Mouse (Mus musculus): ENCODE results near the gene Stn1. TPM values are rescaled to one million over a fixed set of nuclear protein-coding genes. Genes with fewer than 3 reads are reported as not detected.

Stn1 gene
- total and polyA plus RNA-seq, 2 experiments from 2014 or later, result 20.1 to 71.6 TPM

DNA sequence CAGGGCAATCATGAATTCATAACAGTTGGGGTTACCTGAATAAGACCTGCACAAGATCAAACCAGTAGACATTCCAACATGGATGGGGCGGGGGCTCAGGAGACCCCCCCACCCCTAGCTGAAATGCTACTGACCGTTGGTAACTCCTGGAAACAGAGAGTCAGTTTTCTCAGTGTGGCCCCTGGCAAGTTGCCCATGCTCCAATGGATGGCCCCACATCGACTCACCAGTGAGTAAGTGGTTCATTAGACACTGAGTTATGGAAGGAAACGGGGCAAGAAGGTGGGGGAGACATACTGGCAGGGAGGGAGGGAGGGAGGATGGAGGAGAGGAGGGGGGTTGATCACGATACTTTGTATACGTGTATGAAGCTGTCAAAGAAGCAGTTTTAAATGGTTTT lies 81.3 kb downstream of the Stn1 start:
- no peak for TF ChIP-seq EP300 (IDR thresholded peaks at IDR 0.05; ENCODE audit: low read depth)
- no peak for TF ChIP-seq CTCF (IDR thresholded peaks at IDR 0.05; ENCODE audit: low read depth)
- Histone ChIP-seq H3K4me2 (ENCODE audit: low read depth, low read length) (no peak overlapping the region), H3K36me3 (replicated peaks; ENCODE audit: control insufficient read depth, insufficient read depth, low read length) (no peaks in the 10 kb centered on the region), H3K9ac (replicated peaks; ENCODE audit: low read depth, low read length) (no peak overlapping the region), H3K4me1 (ENCODE audit: control insufficient read depth, insufficient read depth) (peaks cover 85% of the 10 kb centered on the region), H3K4me3 (ENCODE audit: low read depth, low read length) (no peak overlapping the region), H3K27me3 (ENCODE audit: control insufficient read depth, insufficient read depth, low read length) (no peaks in the 10 kb centered on the region), H3K27ac (ENCODE audit: low read depth) (no peak overlapping the region), H3K9me3 (replicated peaks; ENCODE audit: control insufficient read depth, low read length) (no peaks in the 10 kb centered on the region)
- 67% methylated on average over 6 of the region's 6 CpGs for WGBS
- ATAC-seq (ENCODE audit: insufficient read depth, low read depth), result no peak
- DNase-seq (ENCODE audit: low spot score), result no peak

DNA sequence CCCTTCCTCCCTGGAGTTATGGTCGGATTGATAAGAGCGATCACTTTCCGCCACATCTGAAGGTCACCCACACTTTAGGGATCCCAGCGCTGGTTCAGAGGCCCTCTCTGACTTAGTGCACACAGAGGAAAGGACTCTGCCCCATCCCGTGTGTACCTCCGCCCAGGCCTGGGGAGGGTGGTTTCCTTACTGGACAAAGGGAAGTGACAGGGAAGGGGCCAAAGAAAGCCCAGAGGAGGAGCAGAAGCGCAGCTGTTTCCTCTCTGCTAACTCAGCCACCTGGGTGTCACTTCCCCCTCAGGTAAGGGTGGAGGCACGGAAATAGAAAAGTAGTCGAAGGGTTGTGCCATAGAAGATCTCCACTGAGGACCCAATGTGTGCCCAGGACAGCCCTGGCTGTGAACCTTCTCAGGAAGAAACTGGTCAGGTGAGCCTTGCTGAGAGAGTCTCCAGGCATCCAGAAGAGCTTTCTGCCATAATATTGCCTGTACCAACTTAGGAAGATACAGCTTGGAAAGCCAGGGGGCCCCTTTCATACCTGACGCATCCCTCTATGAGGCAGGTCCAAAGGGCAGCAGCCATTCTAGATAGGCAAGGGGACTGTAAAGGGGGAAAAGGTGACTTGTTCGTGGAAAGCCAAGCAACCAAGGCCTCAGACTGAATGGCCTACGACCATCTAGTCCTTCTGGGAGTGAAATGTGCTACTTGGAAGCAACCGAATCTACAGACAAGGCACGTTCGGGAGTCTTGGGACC lies 82.1 kb downstream of the Stn1 start:
- H3K36me3 ChIP-seq (replicated peaks; ENCODE audit: control insufficient read depth, insufficient read depth, low read length), result no peaks in the 10 kb centered on the region
- DNase-seq (ENCODE audit: low spot score) (no peak), ATAC-seq (ENCODE audit: insufficient read depth, low read depth) (no peak)
- no peaks in the 10 kb centered on the region for H3K9me3 ChIP-seq (replicated peaks; ENCODE audit: control insufficient read depth, low read length)
- WGBS, result 58% methylated on average over 15 of the region's 15 CpGs
- H3K9ac ChIP-seq (replicated peaks; ENCODE audit: low read depth, low read length), result 0 out of 2 replicates have a peak overlapping the region, but pooled peaks have one; percentile 38
- peak overlapping the region; percentile 0; the same call in 1 of the 2 replicates for H3K4me2 ChIP-seq (ENCODE audit: low read depth, low read length)
- peaks cover 87% of the 10 kb centered on the region for H3K4me1 ChIP-seq (ENCODE audit: control insufficient read depth, insufficient read depth)
- TF ChIP-seq EP300 (IDR thresholded peaks at IDR 0.05; ENCODE audit: low read depth) (peak; percentile 66; the same call in 1 of the 2 replicates), CTCF (IDR thresholded peaks at IDR 0.05; ENCODE audit: low read depth) (no peak)
- H3K4me3 ChIP-seq (ENCODE audit: low read depth, low read length), result no peak overlapping the region
- no peaks in the 10 kb centered on the region for H3K27me3 ChIP-seq (ENCODE audit: control insufficient read depth, insufficient read depth, low read length)
- H3K27ac ChIP-seq (ENCODE audit: low read depth), result peak overlapping the region; percentile 95

DNA sequence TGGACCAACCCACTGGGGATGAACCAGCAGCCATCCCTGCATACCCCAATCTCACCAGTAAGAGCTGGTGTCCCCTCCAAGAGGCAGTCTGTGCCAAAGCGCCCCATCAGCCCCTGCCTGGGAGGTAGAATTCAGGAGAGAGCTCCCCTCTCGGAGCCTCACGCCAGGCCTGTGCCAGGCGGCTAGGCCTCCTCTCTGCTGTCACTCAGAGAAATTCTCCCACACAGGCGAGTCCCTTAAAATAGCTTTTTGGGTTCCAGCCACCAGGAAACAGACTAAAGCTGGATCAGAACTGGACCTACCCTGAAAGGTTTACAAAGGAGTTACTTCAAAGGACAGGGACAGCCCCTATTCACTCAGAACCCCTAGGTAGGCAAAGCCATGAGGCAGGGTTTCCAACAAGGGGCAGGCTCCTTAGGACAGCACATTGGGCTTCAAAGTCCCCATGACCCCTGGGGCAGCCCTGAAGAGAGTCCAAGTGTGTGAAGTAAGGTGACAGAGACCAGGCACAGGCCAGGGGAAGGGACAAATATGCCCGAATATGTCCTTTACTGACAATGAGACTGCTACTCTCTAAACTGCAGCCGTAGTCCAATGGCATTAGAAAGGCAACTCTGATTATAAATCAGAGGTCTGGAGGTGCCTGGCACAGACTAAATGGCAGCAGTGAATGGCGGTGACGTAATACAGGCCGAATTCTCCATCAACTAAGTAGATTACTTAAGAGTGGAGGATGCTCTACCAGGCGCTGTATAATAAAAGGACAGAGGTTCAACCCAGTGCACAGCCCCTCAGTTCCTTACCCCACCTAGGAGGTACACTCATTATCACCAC lies 82.9 kb downstream of the Stn1 start:
- Histone ChIP-seq H3K27ac (ENCODE audit: low read depth) (peak overlapping the region; percentile 95), H3K4me2 (ENCODE audit: low read depth, low read length) (peak overlapping the region; percentile 0; the same call in 1 of the 2 replicates), H3K9ac (replicated peaks; ENCODE audit: low read depth, low read length) (peak overlapping the region; percentile 38), H3K27me3 (ENCODE audit: control insufficient read depth, insufficient read depth, low read length) (no peaks in the 10 kb centered on the region), H3K36me3 (replicated peaks; ENCODE audit: control insufficient read depth, insufficient read depth, low read length) (no peaks in the 10 kb centered on the region), H3K4me3 (ENCODE audit: low read depth, low read length) (no peak overlapping the region), H3K4me1 (ENCODE audit: control insufficient read depth, insufficient read depth) (peaks cover 88% of the 10 kb centered on the region), H3K9me3 (replicated peaks; ENCODE audit: control insufficient read depth, low read length) (no peaks in the 10 kb centered on the region)
- DNase-seq (ENCODE audit: low spot score), result peak; percentile 82
- peak; percentile 65 for ATAC-seq (ENCODE audit: insufficient read depth, low read depth)
- TF ChIP-seq CTCF (IDR thresholded peaks at IDR 0.05; ENCODE audit: low read depth) (no peak), EP300 (IDR thresholded peaks at IDR 0.05; ENCODE audit: low read depth) (no peak)
- 23% methylated on average over 11 of the region's 11 CpGs for WGBS

DNA sequence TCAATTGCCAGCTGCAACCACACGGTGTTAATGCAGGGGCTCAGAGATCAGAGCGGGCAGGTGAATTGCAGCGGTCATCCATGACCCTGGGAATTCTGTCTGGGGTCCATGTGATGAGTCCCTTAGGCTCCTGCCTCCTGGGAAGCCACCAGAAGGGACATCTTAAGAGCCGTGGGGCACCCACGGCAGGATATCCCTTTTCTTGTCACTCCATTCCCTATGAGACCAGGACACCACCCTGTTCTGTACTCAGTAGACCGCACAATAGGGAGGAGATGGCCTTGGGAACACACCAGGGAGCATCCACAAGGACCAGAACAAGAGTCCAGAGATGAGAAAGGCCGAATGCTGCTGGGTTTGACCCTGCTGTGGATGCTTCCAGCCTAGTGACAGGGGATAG lies 84.0 kb downstream of the Stn1 start:
- WGBS, result 76% methylated on average over 7 of the region's 7 CpGs
- no peak for TF ChIP-seq CTCF (IDR thresholded peaks at IDR 0.05; ENCODE audit: low read depth)
- Histone ChIP-seq H3K4me1 (ENCODE audit: control insufficient read depth, insufficient read depth) (peaks cover 88% of the 10 kb centered on the region), H3K27ac (ENCODE audit: low read depth) (peak overlapping the region; percentile 95), H3K9ac (replicated peaks; ENCODE audit: low read depth, low read length) (no peak overlapping the region), H3K27me3 (ENCODE audit: control insufficient read depth, insufficient read depth, low read length) (no peaks in the 10 kb centered on the region), H3K4me3 (ENCODE audit: low read depth, low read length) (no peak overlapping the region), H3K36me3 (replicated peaks; ENCODE audit: control insufficient read depth, insufficient read depth, low read length) (no peaks in the 10 kb centered on the region), H3K9me3 (replicated peaks; ENCODE audit: control insufficient read depth, low read length) (no peaks in the 10 kb centered on the region), H3K4me2 (ENCODE audit: low read depth, low read length) (no peak overlapping the region)
- no peak for ATAC-seq (ENCODE audit: insufficient read depth, low read depth)
- no peak for DNase-seq (ENCODE audit: low spot score)

DNA sequence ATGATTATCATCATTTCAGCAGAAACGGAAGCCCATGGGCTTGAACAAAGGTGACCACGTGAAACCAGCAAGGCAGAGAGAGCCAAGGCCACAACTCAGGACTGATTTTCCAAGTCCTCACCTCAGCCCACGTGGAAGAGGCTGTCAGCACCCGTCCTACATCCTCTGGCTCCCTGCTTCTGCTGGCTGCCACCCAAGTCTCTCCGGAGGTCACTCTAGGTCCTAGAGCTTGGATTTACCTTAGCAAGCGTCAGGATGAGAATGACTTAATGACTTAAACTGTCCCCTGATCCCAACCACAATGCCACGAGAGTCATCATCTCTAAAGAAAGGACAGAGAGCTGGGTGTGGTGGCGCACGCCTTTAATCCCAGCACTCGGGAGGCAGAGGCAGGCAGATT lies 84.6 kb downstream of the Stn1 start:
- peak; percentile 45 for ATAC-seq (ENCODE audit: insufficient read depth, low read depth)
- peaks cover 88% of the 10 kb centered on the region for H3K4me1 ChIP-seq (ENCODE audit: control insufficient read depth, insufficient read depth)
- no peaks in the 10 kb centered on the region for H3K9me3 ChIP-seq (replicated peaks; ENCODE audit: control insufficient read depth, low read length)
- H3K27ac ChIP-seq (ENCODE audit: low read depth), result peak overlapping the region; percentile 58
- H3K4me2 ChIP-seq (ENCODE audit: low read depth, low read length), result no peak overlapping the region
- no peaks in the 10 kb centered on the region for H3K36me3 ChIP-seq (replicated peaks; ENCODE audit: control insufficient read depth, insufficient read depth, low read length)
- TF ChIP-seq CTCF (IDR thresholded peaks at IDR 0.05; ENCODE audit: low read depth) (no peak), EP300 (IDR thresholded peaks at IDR 0.05; ENCODE audit: low read depth) (no peak; the same call in 1 of the 2 replicates)
- peak; percentile 80 for DNase-seq (ENCODE audit: low spot score)
- 28% methylated on average over 10 of the region's 10 CpGs for WGBS
- H3K27me3 ChIP-seq (ENCODE audit: control insufficient read depth, insufficient read depth, low read length), result no peaks in the 10 kb centered on the region
- H3K9ac ChIP-seq (replicated peaks; ENCODE audit: low read depth, low read length), result no peak overlapping the region
- no peak overlapping the region for H3K4me3 ChIP-seq (ENCODE audit: low read depth, low read length)
